Mouse (Mus musculus) c-Kit-negative CD71-positive TER-119-positive erythroid progenitor cells, embryonic 14.5 days (primary cell): ENCODE data around the gene Tnnt3.

ENCODE experiments used
- DNase-seq: peaks from one replicate; pipeline ENCODE4 v3.0.0-alpha.2; 2013; ENCODE audit warnings: low read depth, low spot score

The Tnnt3 gene

DNA sequence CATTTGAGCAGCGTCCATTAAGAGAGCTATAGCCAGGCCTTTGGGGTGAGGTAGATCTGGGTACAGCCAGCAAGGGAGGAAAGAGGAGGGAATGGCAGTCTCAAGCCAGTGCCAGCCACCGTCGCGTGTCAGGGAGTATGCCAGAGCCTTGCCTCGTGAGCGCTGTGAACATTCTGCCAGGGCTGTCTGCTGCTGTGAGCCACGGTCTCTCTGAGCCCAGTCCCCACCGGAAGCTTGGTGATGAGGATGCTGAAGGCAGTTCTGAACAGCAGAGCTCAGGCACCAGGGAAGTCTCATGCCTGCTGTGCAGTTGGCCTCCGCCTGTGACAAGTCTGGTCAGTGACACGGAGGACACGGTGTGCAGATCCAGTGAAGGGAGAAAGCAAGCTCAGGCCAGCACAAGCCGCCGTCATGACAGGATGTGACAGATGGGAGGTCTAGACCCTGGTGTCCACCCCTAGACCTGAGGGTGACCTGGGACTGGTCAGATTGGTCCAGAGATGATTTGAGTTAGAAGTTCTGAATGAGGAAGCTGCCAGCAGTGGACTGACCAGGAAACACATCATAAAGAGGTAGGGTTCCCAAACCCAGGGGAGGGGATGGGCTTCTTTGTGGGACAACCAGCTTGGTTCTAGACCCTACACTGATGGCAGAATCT lies 21.7 kb upstream of the Tnnt3 start:
- no peak for DNase-seq

DNA sequence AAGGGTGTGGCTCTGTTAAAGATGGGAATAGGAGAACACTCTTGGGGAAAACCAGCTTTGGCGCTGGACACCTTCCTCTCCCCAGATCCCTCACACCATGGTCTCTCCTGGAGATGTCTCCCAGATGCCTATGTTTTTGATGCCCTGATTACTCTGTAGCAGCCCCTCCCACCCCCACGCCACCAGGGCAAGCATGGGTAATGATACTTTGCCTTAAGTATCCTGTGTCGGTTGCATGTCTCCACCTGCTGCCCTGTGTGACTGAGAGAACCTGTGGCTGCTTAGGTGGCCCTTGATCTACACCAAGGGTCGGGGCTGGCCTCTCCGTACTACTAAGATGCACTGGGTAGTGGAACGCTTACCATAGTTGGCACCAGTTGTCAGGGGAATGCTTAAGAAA lies 20.6 kb upstream of the Tnnt3 start:
- no peak for DNase-seq

GRCm38 (mm10) chr7:142478574-142478973 lies 20.1 kb upstream of the Tnnt3 start:
- no peak for DNase-seq

GRCm38 (mm10) chr7:142479307-142479706 lies 19.3 kb upstream of the Tnnt3 start:
- DNase-seq, result no peak

DNA sequence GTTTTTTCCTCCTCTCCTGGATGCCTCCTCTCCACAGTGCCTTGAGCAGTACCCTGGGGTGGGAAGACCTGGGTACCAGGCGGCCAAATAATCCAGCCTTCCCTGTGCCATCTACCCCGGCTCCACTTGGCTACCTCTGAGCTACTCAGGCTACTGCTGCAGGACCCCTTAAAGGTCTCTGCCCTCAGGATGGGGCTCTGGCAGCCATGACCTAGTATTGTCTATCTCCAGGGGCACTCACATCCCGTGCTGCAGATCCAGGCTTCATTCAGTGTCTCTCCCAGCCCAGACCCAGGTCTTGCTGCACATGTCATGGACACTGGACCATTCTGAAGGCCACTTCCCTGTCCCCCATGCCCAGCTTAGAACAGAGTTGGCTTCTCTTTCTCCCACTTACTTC lies 18.8 kb upstream of the Tnnt3 start:
- no peak for DNase-seq

DNA sequence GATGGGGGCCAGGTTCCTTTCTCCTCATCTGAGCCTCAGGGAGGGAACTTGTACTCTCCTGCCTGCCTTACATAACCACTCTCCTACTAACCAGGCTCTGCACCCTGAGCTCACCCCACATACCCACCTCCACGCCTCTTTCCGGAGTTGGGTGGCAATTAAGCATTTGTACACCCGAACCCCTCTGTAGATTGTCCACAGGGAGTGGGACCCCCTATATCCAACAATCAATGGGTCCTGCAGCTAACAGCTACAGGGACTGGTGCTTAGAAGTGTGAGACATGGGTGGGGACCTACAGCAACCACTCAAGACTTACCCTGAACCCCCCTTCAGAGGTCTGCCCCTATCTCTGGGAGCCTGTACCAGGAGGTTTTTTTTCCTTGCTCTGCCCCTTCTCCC lies 18.0 kb upstream of the Tnnt3 start:
- no peak for DNase-seq

- no peak for DNase-seq
Measured at GRCm38 (mm10) chr7:142481186-142481567, 17.5 kb upstream of the Tnnt3 start.

DNA sequence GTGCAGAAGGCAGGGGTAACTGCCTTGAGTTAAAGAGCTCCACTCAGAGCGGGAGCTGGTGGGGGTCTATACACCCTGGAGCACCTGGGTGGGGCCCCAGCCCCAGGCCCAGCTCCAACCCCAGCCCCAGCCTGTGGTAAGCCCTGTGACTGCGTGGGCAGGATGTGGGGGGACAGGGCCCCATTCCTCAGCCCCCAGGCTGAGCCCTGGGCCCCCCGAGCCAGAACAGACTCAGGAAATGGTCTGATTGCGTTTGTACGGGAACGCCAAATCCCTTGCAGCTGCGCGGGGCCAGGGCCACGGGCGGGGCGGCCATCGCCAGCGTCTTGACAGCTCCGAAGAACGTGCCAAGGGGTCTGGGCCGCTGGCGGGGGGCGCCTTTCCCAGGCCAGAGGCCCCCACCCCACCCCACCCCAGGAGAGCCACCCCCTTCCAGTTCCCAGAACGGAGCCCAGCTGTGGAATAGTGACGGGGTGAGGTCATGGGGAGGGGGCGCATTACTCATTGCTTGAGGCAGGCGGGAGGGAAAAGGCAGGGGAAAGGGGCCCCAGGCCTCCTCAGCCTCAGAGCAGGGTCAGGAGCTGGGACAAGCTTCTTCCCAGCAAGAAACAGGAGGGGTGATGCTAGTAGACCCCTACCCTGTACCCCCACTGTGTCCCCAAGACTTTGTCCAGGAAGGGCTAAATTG lies 16.9 kb upstream of the Tnnt3 start:
- DNase-seq, result no peak

DNA sequence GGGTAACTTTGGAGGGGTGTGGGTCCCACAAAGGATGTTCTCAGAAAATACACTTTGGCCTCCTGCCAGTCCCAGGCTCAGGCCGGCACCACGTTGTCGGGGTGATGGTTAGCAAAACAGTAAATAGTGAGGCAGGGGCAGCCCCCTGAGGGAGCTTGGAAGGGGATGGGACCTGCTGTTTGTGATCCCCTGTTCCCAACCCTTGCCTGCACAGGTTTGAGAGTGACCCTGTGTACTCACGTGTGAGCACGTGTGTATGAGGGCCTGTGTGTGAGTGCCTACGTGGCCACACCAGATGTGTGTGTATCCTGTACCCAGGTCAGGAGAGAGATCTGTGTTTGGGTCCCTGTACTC lies 16.4 kb upstream of the Tnnt3 start:
- no peak for DNase-seq

DNA sequence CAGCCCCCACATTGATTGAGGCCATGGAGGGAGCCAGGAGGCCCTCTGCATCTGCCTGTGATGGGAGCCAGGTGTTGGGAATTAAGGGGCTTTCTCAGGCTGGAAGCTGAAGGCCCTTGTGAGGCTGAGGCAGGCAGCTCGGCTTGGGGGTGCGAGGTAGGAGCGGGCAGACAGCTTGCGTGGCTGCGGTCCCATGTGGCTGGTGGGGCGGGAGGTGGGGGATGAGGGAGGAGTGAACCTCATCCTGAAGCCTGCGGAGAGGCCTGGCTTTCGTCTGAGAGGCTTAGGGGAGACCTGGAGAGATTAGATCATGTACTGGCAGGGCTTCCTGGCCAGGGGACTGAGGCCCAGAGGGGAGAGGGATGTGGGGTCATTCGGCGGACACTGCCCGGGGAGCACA lies 15.5 kb upstream of the Tnnt3 start:
- DNase-seq, result no peak

- no peak for DNase-seq
Measured at GRCm38 (mm10) chr7:142484780-142485179, 13.9 kb upstream of the Tnnt3 start.

DNA sequence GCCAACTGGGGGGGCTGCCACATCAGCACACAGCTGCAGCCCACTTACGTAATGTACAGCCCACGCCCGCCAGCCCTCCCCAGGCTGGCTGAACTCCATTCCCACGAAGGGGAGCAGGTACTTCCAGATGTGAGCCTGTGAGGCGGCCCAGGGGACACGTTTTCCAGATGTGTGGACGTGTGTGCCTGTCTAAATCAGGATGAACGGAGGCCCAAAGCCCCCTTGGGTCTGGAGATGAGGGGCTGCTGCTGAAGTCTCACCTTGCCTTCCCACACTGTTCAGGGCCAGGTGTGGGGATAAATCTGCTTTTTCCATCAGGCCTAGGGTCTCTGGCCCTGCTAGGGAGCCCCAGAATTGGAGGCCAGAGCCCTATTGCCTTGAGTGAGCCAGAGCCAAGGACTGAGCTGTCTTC lies 11.9 kb upstream of the Tnnt3 start:
- DNase-seq, result no peak

DNA sequence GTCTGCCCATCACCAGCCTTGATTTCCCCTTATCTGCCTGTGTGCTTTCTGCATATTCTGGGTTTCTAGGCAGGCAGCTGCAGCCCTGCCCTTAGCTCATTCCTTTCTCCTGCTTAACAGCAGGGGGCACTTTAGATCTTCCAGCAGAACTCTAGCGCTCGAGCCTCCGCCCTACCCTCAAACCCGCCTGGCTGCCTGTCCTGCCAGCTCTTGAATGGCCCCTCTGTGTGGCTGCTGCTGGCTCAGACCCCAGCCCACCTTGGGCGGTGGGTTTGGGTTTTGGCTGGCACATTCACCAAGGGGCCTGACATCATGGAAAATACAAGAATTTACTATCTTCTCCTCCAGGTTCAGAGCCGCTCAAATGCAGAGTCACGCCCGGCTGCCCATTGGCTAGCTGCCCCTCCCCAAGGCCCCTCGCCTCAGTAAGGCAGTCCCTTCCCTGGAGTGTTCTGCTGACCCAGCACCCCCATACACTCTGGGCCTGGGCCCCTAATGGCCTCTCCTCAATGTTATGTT lies 11.2 kb upstream of the Tnnt3 start:
- DNase-seq, result no peak

- DNase-seq, result no peak
Measured at GRCm38 (mm10) chr7:142488053-142488452, 10.6 kb upstream of the Tnnt3 start.

DNA sequence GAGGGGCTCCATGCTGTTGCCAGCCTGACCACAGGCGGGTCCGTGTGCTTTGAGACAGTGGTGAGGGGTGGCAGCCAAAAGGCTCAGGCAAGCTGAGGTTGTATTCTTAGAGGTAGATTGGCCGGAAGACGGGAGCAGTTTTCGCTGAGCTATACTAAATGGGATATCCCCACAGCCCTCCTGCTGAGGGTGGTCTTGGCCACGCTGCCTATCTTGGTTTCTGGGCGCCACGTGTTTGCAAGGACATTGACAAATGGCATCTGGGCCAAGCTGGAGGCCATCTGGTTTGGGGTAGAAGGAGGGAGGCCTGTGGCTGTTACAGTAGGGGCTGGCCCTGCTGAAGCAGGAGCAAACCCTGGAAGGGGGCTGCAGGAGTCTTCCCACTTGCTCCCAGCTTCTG lies 5.1 kb upstream of the Tnnt3 start:
- no peak for DNase-seq

DNA sequence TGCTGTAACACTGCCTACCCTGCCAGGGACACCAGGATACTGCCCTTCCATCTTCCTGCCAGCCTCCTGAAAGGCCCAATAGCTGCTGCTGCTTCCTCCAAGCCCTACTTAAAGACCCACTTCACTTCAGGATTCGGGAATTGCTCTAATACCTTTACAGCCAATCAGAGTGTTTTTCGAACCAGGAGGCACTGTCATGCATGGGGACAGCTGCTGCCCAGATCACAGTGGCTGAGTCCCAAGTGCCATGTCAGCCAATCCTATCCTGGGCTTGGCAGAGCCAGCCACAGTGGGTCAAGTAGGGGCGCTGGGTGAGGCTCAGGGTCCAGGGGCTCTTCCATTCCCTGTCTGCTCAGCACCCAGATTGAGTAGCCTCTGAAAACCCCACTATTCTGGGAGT lies 2.5 kb upstream of the Tnnt3 start:
- DNase-seq, result no peak

GRCm38 (mm10) chr7:142496800-142497199 lies 1.8 kb upstream of the Tnnt3 start:
- no peak for DNase-seq

- DNase-seq, result no peak
Measured at GRCm38 (mm10) chr7:142497775-142498174, 861 bp upstream of the Tnnt3 start.

GRCm38 (mm10) chr7:142499010-142499721 lies 530 bp downstream of the Tnnt3 start:
- no peak for DNase-seq

GRCm38 (mm10) chr7:142500032-142500431 lies 1.4 kb downstream of the Tnnt3 start:
- DNase-seq, result no peak

DNA sequence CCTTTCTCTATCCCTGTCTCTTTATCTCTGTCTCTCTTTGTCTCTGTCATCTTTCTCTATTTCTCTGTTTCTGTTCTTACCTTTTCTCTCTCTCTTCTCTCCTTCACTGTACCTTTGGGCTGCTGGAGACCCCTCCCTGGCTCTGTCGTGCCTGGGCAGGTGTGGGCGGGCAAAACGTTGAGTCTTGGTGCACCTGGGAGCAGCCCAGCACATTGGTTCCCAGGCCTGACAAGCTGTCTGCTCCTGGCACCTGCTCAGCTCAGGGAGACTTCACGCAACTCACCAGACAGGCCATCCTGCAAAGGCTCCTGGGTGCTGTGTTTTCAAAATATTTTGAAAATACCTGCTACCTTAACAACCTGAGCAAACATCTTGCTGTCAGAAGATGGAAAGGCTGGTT lies 4.6 kb downstream of the Tnnt3 start:
- DNase-seq, result no peak

DNA sequence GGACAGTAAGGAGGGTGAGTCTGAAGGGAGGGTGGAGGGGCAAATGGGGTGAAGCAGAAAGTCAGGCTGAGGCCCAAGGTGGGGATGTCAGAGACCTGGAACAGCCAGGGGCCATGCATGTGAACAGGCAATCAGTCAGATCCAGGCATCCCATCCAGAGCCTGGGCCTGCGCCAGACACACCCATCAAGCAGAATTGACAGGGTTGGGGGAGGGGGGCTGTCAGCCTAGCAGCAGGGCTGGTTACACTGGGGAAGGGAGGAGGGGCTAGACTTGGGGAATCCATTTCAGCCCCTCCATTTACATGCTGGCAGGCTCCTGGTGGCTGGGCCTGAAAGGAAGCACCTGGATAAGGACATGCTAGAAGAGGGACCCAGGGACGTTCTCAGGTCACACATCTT lies 7.3 kb downstream of the Tnnt3 start:
- no peak for DNase-seq

DNA sequence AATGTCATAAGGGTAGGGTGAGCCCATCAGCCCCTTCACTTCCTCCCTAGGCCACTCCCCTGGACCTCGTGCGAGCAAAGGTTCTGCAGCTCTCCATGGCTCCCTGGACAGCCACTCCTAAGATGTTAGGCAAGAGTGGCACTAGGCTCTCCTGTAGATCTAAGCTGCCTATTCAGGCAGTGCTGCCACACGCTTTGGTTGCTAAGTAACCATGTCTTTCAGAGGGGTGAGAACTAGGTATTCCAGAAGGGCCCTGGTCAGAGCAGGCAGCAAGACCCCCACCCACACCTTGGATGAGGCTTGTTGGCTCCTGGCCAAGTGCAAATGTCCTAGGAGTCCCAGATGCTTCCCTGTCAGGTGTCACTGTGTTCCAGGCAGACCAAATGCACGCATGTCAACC lies 7.9 kb downstream of the Tnnt3 start:
- DNase-seq, result no peak
